Mouse (Mus musculus) right cerebral cortex, postnatal 10 days (tissue): ENCODE measurements around the gene Gdi2.

Experiments used
- DNase-seq, 2 experiments: peaks; one replicate each; pipeline ENCODE4 v3.0.0; 2021; ENCODE audit warnings: low spot score in 2 of 2

The Gdi2 gene

DNA sequence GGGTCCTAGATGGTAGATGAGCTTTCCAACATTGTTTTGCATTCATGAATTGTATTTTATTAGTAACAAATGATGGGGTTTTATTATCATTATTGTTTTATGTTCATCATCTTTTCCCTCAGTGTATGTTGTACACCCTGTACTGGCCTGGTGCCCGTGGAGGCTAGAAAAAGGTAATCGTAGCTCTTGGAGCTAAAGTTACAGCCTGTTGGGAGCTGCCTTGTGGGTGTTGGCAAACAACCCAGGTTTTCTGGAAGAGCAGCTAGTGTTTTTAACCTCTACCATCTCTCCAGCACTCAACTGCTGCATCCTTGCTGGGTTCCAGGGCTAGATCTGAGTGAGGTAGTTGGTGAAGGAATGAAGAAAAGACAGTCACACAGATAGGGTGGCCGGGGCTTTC is 9.5 kb downstream of the Gdi2 start:
- no peak for DNase-seq

DNA sequence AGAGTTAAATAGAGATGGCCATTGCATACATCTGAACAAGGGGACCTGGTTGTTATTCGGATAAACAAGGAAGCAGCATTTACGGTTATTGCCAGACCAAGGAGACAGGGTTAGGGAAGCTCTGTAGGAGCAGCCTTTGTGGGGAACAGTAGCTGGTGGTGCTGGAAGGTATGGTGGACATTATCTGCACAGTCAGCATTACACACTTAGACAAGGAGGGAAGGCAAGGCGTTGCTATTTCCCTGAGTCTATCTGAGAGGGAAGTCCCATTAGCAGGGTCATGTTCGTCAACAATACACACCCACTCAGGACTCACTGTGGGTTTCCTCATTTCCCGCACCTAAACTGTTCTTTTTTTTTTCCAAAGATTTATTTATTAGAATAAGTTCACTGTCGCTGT is 10.0 kb downstream of the Gdi2 start:
- no peak for DNase-seq

GRCm38 (mm10) chr13:3563130-3563529 is 25.3 kb downstream of the Gdi2 start:
- DNase-seq = no peak

- DNase-seq = no peak
These were observed 26.1 kb downstream of the Gdi2 start for GRCm38 (mm10) chr13:3563953-3564352.

- no peak for DNase-seq
These were observed 52.9 kb downstream of the Gdi2 start for GRCm38 (mm10) chr13:3590789-3591188.

GRCm38 (mm10) chr13:3594311-3594710 is 56.4 kb downstream of the Gdi2 start:
- DNase-seq = no peak

DNA sequence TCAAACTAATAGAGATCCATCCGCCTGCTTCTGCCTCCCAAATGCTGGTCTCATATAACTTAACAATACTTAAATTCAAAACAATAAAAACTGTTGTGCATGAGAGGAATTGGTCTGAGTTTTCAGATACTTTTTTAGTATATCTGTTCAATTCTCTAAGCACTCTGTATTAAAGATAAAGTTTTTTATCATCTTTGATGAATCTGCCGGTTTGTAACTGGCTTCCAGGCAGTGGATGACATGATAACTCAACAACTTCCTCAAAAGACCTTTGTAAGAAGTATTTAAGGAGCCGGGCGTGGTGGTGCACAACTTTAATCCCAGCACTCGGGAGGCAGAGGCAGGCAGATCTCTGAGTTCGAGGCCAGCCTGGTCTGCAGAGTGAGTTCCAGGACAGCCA is 58.4 kb downstream of the Gdi2 start:
- DNase-seq = no peak

- DNase-seq = no peak
These were observed 71.9 kb downstream of the Gdi2 start for GRCm38 (mm10) chr13:3609780-3610117.

- peak in 1 of 2 experiments; percentile 26 for DNase-seq
These were observed 72.4 kb downstream of the Gdi2 start for GRCm38 (mm10) chr13:3610118-3610794.

- DNase-seq = peak; percentile 100
These were observed 73.1 kb downstream of the Gdi2 start, which contains the start of gene Fam208b for GRCm38 (mm10) chr13:3610795-3611438. Gene Fam208b (minus strand): TSS chr13:3611108.
